Mouse (Mus musculus) thymus, adult 2 months (tissue): Measurements from ENCODE around the gene Apoh.

Experiments used
- CTCF ChIP-seq: fragments of 200-500 bp; IDR thresholded peaks from 2 replicates; pipeline ENCODE4 v1.5.1; 2012; ENCODE audit warnings: mild to moderate bottlenecking, control low read depth, low read length, moderate library complexity, borderline replicate concordance; ENCODE audit not compliant: control insufficient read depth, poor library complexity, insufficient read depth; ENCODE audit errors: extremely low read depth
- POLR2A ChIP-seq: fragments of 200-500 bp; IDR thresholded peaks from 2 replicates; pipeline ENCODE4 v1.6.1; 2012; ENCODE audit warnings: mild to moderate bottlenecking, low read length, control low read depth, moderate library complexity; ENCODE audit not compliant: control insufficient read depth, poor library complexity, insufficient read depth; ENCODE audit errors: extremely low read depth

DNA sequence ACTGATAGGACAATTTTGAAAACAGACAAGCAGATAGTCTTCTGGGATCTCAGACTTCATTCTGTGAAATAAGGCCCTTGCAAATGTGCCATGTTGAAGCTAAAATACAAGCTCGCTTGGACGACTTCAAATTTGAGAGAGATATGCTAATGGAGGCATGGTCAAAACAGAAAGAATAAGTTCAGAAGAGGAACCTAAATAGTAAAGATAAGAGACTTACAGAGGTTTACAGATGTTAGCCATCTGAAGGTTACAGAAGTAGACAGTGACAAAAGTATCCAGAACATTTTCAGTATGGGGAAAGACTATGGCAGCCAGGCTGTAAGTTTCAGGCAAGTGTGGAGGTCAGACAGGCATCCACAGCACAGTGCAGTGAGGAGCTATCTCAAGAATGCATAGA lies 21.0 kb upstream of the Apoh start:
- TF ChIP-seq POLR2A (no peak), CTCF (no peak)
